Mouse (Mus musculus): ENCODE results near the gene Perp.

DNA sequence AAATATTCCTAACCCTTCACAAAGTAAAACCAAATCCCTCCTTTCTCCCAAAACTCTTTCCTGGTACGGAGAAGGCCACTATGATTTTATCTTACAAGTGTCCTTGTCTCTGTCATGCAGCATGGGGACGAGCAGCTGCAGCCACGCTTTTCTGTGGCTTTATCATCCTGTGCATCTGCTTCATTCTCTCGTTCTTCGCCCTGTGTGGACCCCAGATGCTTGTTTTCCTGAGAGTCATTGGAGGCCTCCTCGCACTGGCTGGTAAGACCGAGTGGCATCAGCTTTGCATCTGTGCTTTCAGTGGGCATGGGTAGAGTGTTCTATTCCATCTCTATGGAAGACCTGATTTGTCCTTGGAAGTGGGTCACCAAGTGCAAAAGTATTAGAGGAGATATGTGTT is 8.6 kb downstream of the Perp start:
- no peak for TF ChIP-seq GATA1 (IDR thresholded peaks at IDR 0.05; ENCODE audit: borderline replicate concordance, low read length)
- TF ChIP-seq FLI1 (IDR thresholded peaks at IDR 0.05; ENCODE audit: low read length) = no peak

All from megakaryocyte, embryonic 14.5 days (primary cell).